Mouse (Mus musculus): ENCODE measurements around the gene Gm45808. TPM values are rescaled to one million over a fixed set of nuclear protein-coding genes. Genes with fewer than 3 reads are reported as not detected.
"Not testable (repeated sequence)": the region's sequence is repeated elsewhere in the genome, so short reads cannot be mapped to it uniquely, and the experiment has no call there.

Gm45808 gene
- polyA plus RNA-seq, 1 experiment from 2014 or later, result not detected

DNA sequence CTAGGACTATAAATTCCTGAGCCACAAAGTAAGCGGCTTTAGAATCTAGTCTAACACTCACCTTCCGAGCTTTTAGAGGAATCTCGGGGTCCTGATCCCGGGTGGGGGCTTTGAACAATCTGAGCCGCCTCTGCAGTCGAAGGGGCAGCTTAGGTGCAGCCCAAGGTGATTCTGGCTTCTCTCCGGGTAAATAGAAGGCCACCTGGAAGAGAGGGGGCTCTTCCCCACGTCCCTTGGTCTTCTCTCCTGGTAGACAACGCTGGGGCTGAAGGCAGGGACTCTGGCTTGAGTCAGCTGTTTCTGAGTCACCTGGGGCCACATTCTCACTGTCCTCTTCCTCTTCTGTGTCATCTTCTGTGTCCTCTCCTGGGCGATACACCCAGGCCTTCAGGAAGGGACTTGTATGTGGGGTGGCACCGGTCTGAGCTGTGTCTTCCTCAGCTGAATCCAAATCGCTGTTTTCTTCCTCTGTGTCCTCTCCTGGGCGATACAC, 37.1 kb upstream of the Gm45808 start:
- WGBS, result 90% methylated on average over 13 of the region's 13 CpGs
- H3K4me2 ChIP-seq (ENCODE audit: low read depth, low read length, severe bottlenecking), result no peak overlapping the region
- no peak for ATAC-seq (replicated peaks; ENCODE audit: low FRiP score)
- H3K27me3 ChIP-seq (ENCODE audit: control insufficient read depth, insufficient read depth, low read length), result no peaks in the 10 kb centered on the region
- H3K4me3 ChIP-seq (ENCODE audit: low read depth, low read length), result 0 out of 2 replicates have a peak overlapping the region, but pooled peaks have one; percentile 2
- DNase-seq (ENCODE audit: low spot score), result no peak
- H3K36me3 ChIP-seq (ENCODE audit: control insufficient read depth, insufficient read depth, low read length), result no peaks in the 10 kb centered on the region; the same call in 1 of the 2 replicates
- H3K27ac ChIP-seq (ENCODE audit: low read depth, low read length), result no peak overlapping the region
- no peak overlapping the region for H3K9ac ChIP-seq (ENCODE audit: low read length)
- peaks cover 7% of the 10 kb centered on the region; the same call in 1 of the 2 replicates for H3K4me1 ChIP-seq (replicated peaks; ENCODE audit: control insufficient read depth, insufficient read depth, low read length)
- H3K9me3 ChIP-seq (ENCODE audit: control insufficient read depth, low read length), result no peaks in the 10 kb centered on the region

GRCm38 (mm10) chr7:45522957-45523676, 36.5 kb upstream of the Gm45808 start:
- Histone ChIP-seq H3K9ac (ENCODE audit: low read length) (no peak overlapping the region), H3K4me3 (ENCODE audit: low read depth, low read length) (0 out of 2 replicates have a peak overlapping the region, but pooled peaks have one; percentile 2), H3K4me2 (ENCODE audit: low read depth, low read length, severe bottlenecking) (peak overlapping the region; percentile 18; the same call in 1 of the 2 replicates), H3K36me3 (ENCODE audit: control insufficient read depth, insufficient read depth, low read length) (no peaks in the 10 kb centered on the region; the same call in 1 of the 2 replicates), H3K27me3 (ENCODE audit: control insufficient read depth, insufficient read depth, low read length) (no peaks in the 10 kb centered on the region), H3K9me3 (ENCODE audit: control insufficient read depth, low read length) (no peaks in the 10 kb centered on the region), H3K27ac (ENCODE audit: low read depth, low read length) (no peak overlapping the region), H3K4me1 (replicated peaks; ENCODE audit: control insufficient read depth, insufficient read depth, low read length) (peaks cover 7% of the 10 kb centered on the region; the same call in 1 of the 2 replicates)
- WGBS, result 76% methylated on average over 18 of the region's 18 CpGs
- DNase-seq (ENCODE audit: low spot score) (no peak), ATAC-seq (replicated peaks; ENCODE audit: low FRiP score) (no peak)

GRCm38 (mm10) chr7:45522194-45522752, 35.7 kb upstream of the Gm45808 start:
- no peak for ATAC-seq (replicated peaks; ENCODE audit: low FRiP score)
- WGBS, result 57% methylated on average over 16 of the region's 16 CpGs
- Histone ChIP-seq H3K4me3 (ENCODE audit: low read depth, low read length) (peak overlapping the region; percentile 51), H3K27ac (ENCODE audit: low read depth, low read length) (peak overlapping the region; percentile 53; the same call in 1 of the 2 replicates), H3K4me2 (ENCODE audit: low read depth, low read length, severe bottlenecking) (peak overlapping the region; percentile 61), H3K4me1 (replicated peaks; ENCODE audit: control insufficient read depth, insufficient read depth, low read length) (peaks cover 7% of the 10 kb centered on the region; the same call in 1 of the 2 replicates), H3K9ac (ENCODE audit: low read length) (peak overlapping the region; percentile 75), H3K36me3 (ENCODE audit: control insufficient read depth, insufficient read depth, low read length) (no peaks in the 10 kb centered on the region; the same call in 1 of the 2 replicates), H3K9me3 (ENCODE audit: control insufficient read depth, low read length) (no peaks in the 10 kb centered on the region), H3K27me3 (ENCODE audit: control insufficient read depth, insufficient read depth, low read length) (no peaks in the 10 kb centered on the region)
- DNase-seq (ENCODE audit: low spot score), result no peak

DNA sequence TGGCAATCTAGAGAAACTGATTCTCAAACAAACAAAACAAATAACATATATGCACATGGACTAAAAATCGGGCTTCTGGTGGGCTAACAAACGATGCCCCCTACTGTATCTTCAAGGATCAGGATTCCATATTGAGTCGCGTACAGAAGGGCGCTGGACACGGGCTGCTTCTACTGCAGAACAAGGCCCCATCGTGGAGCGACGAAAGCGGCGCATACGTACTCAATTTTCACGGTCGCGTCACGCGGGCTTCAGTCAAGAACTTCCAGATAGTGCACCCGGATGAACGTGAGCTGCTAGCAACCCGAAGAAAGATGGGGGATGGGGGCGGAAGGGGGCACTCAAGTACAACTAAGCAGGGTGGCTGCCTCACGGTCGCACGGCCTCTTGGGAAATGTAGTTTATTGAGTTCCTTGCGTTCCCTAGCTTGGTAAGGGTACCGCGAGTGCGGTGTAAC, 35.1 kb upstream of the Gm45808 start:
- H3K9ac ChIP-seq (ENCODE audit: low read length), result peak overlapping the region; percentile 75
- no peaks in the 10 kb centered on the region; the same call in 1 of the 2 replicates for H3K36me3 ChIP-seq (ENCODE audit: control insufficient read depth, insufficient read depth, low read length)
- peak overlapping the region; percentile 53; the same call in 1 of the 2 replicates for H3K27ac ChIP-seq (ENCODE audit: low read depth, low read length)
- peak overlapping the region; percentile 51 for H3K4me3 ChIP-seq (ENCODE audit: low read depth, low read length)
- no peaks in the 10 kb centered on the region for H3K9me3 ChIP-seq (ENCODE audit: control insufficient read depth, low read length)
- peaks cover 7% of the 10 kb centered on the region; the same call in 1 of the 2 replicates for H3K4me1 ChIP-seq (replicated peaks; ENCODE audit: control insufficient read depth, insufficient read depth, low read length)
- ATAC-seq (replicated peaks; ENCODE audit: low FRiP score) (peak; percentile 73), DNase-seq (ENCODE audit: low spot score) (peak; percentile 91)
- WGBS, result under 1% methylated on average over 28 of the region's 28 CpGs
- peak overlapping the region; percentile 61 for H3K4me2 ChIP-seq (ENCODE audit: low read depth, low read length, severe bottlenecking)
- H3K27me3 ChIP-seq (ENCODE audit: control insufficient read depth, insufficient read depth, low read length), result no peaks in the 10 kb centered on the region

DNA sequence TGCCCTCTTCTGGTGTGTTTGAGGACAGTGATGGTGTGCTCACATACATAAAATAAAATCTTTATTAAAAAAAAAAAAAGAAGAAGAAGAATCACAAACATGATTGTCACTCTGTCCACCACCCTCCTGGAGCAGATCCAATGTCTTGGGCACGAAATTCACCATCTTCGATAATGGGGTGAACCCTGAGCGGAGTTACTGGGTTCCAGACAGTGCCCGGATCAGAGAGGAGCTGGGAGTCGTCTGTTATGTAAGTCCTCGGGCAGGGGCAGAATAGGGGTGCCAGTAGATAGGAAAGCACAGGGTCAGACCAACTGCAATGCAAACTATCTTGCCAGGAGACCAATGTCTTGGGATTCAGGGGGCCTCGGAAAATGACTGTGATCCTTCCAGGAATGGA, 34.0 kb upstream of the Gm45808 start:
- Histone ChIP-seq H3K9me3 (ENCODE audit: control insufficient read depth, low read length) (no peaks in the 10 kb centered on the region), H3K36me3 (ENCODE audit: control insufficient read depth, insufficient read depth, low read length) (no peaks in the 10 kb centered on the region; the same call in 1 of the 2 replicates), H3K9ac (ENCODE audit: low read length) (no peak overlapping the region), H3K4me1 (replicated peaks; ENCODE audit: control insufficient read depth, insufficient read depth, low read length) (peaks cover 7% of the 10 kb centered on the region; the same call in 1 of the 2 replicates), H3K27ac (ENCODE audit: low read depth, low read length) (no peak overlapping the region), H3K4me2 (ENCODE audit: low read depth, low read length, severe bottlenecking) (no peak overlapping the region), H3K27me3 (ENCODE audit: control insufficient read depth, insufficient read depth, low read length) (no peaks in the 10 kb centered on the region), H3K4me3 (ENCODE audit: low read depth, low read length) (no peak overlapping the region)
- WGBS, result 92% methylated on average over 7 of the region's 7 CpGs
- DNase-seq (ENCODE audit: low spot score) (no peak), ATAC-seq (replicated peaks; ENCODE audit: low FRiP score) (no peak)

- DNase-seq (ENCODE audit: low spot score), result no peak
- Histone ChIP-seq H3K27me3 (ENCODE audit: control insufficient read depth, insufficient read depth, low read length) (no peaks in the 10 kb centered on the region), H3K4me1 (replicated peaks; ENCODE audit: control insufficient read depth, insufficient read depth, low read length) (no peaks in the 10 kb centered on the region; the same call in 1 of the 2 replicates), H3K9ac (ENCODE audit: low read length) (no peak overlapping the region), H3K4me2 (ENCODE audit: low read depth, low read length, severe bottlenecking) (no peak overlapping the region), H3K4me3 (ENCODE audit: low read depth, low read length) (no peak overlapping the region), H3K27ac (ENCODE audit: low read depth, low read length) (no peak overlapping the region), H3K9me3 (ENCODE audit: control insufficient read depth, low read length) (no peaks in the 10 kb centered on the region), H3K36me3 (ENCODE audit: control insufficient read depth, insufficient read depth, low read length) (no peaks in the 10 kb centered on the region; the same call in 1 of the 2 replicates)
- 80% methylated on average over 8 of the region's 8 CpGs for WGBS
- no peak for ATAC-seq (replicated peaks; ENCODE audit: low FRiP score)
Measured at GRCm38 (mm10) chr7:45519345-45520120, 32.9 kb upstream of the Gm45808 start.

DNA sequence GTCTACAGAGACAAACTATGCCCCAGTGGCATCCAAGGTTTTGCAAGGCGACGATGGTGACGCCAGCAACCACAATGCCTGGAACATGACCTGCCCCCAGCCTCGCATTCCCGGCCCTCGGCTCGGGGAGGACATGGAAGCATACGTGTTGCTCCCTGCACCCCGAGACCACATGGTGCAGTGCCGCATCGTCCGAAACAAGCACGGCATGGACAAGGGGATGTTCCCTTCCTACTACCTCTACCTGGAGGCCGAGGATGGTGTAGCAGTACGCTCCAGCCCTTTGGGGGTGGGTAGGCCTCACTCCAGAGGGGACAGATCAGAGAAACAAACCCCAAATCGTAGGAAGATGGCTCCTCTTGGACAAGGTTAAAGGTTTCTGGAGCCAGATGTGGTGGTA, 32.0 kb upstream of the Gm45808 start:
- no peaks in the 10 kb centered on the region for H3K27me3 ChIP-seq (ENCODE audit: control insufficient read depth, insufficient read depth, low read length)
- H3K27ac ChIP-seq (ENCODE audit: low read depth, low read length), result no peak overlapping the region
- ATAC-seq (replicated peaks; ENCODE audit: low FRiP score) (no peak), DNase-seq (ENCODE audit: low spot score) (no peak)
- H3K4me1 ChIP-seq (replicated peaks; ENCODE audit: control insufficient read depth, insufficient read depth, low read length), result no peaks in the 10 kb centered on the region; the same call in 1 of the 2 replicates
- H3K9ac ChIP-seq (ENCODE audit: low read length), result no peak overlapping the region
- no peak overlapping the region for H3K4me2 ChIP-seq (ENCODE audit: low read depth, low read length, severe bottlenecking)
- no peaks in the 10 kb centered on the region for H3K9me3 ChIP-seq (ENCODE audit: control insufficient read depth, low read length)
- 92% methylated on average over 16 of the region's 16 CpGs for WGBS
- H3K4me3 ChIP-seq (ENCODE audit: low read depth, low read length), result no peak overlapping the region
- H3K36me3 ChIP-seq (ENCODE audit: control insufficient read depth, insufficient read depth, low read length), result no peaks in the 10 kb centered on the region; the same call in 1 of the 2 replicates

DNA sequence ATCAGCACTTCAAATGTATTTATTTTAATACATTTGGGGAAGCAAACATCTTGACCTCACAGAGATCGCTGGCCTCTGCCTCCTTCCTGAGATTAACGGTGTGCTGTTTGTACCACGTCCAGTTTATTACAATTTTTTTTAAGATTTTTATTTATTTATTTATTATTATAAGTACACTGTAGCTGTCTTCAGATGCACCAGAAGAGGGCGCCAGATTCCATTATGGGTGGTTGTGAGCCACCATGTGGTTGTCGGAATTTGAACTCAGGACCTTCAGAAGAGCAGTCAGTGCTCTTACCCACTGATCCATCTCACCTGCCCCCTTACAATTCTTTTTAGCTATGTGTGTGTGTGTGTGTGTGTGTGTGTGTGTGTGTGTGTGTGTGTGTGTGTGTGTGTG, 30.2 kb upstream of the Gm45808 start:
- not testable (repeated sequence) for H3K9ac ChIP-seq (ENCODE audit: low read length); H3K27ac ChIP-seq (ENCODE audit: low read depth, low read length); H3K27me3 ChIP-seq (ENCODE audit: control insufficient read depth, insufficient read depth, low read length); H3K36me3 ChIP-seq (ENCODE audit: control insufficient read depth, insufficient read depth, low read length); H3K4me2 ChIP-seq (ENCODE audit: low read depth, low read length, severe bottlenecking); DNase-seq (ENCODE audit: low spot score); H3K4me1 ChIP-seq (replicated peaks; ENCODE audit: control insufficient read depth, insufficient read depth, low read length); ATAC-seq (replicated peaks; ENCODE audit: low FRiP score); H3K4me3 ChIP-seq (ENCODE audit: low read depth, low read length); H3K9me3 ChIP-seq (ENCODE audit: control insufficient read depth, low read length)
- 72% methylated on average over 5 of the region's 5 CpGs for WGBS
